Mouse (Mus musculus) ovary, postnatal 10 days (tissue): ENCODE data around the gene Sh3pxd2a.

Source experiments
- DNase-seq: peaks from one replicate; pipeline ENCODE4 v3.0.0; 2022; ENCODE audit warnings: low spot score

The Sh3pxd2a gene

GRCm38 (mm10) chr19:47437040-47437439 lies 27.2 kb downstream of the Sh3pxd2a start:
- no peak for DNase-seq

- DNase-seq: no peak
Observed at GRCm38 (mm10) chr19:47436236-47436635, 28.0 kb downstream of the Sh3pxd2a start.

DNA sequence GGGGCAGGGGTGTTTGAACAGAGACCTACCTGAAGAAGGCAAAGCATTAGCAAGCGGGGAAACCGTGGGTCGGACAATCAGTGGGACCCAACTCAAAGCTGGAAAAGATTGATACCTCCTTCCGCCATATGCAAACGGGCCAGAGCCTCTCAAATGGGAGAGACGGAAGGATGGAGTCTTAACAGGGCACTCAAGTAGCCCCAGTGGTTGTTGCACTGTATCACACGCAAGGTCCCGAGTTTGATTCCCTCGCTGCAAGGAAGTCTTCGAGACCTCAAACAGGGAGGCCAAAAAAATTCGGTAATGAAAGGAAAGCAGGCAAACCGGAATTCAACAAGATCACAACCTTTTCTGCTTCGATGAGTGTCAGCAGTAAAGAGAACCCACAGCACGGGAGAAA lies 29.5 kb downstream of the Sh3pxd2a start:
- DNase-seq: no peak

DNA sequence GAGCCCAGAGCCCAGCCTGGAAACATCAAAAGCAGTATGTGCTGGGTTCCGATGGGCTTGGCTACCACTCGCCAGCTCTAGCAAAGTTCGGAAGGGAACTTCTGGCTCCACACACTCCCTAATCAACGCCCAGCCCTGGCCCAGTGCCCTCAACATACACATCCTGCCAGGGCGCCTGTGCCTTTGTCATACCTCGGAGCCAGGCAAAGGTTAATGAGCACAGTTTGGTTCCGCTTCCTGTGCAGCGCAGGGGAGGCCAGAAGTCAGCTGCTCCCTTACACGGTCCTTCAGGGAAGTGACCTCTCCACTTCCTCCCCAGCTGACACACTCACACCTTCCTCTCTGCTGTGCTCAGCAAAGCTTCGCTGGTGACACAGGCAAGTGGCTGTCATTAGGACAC lies 31.9 kb downstream of the Sh3pxd2a start:
- no peak for DNase-seq

DNA sequence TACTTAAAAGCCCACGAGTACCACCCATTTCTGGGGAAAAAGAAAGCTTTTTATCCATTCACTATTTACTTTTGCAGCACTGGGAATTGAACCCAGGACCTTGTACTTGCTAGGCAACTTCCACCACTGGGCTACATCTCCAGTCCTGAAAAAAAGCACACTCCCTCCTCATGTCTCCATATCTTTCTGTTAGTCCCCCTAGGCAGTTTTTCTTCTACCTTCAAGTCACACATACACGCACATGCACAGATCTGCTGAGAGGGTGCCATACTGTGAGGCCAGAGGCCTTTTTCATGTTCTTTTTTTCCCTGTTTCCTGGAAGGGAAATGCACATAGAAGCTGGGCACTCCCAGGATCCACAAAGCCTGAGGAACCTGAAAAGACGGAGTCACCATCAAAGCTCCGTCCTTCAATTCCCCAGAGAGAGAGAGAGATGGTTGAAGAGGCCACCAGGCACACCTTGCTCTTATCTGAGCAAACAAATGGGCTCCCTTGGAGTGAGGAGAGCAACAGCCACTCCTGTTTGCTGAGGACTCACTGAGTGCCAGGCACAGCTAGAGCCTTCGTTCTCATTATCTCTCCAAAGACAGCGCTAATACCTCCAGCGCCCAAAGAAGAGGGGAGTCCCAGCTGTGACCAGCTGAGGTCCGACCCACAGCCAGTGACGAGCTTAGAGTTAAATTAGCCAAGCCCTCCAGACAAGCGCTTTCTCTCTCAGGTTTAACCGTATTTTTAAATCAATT lies 32.8 kb downstream of the Sh3pxd2a start:
- no peak for DNase-seq

- no peak for DNase-seq
Observed at GRCm38 (mm10) chr19:47430160-47430559, 34.0 kb downstream of the Sh3pxd2a start.

DNA sequence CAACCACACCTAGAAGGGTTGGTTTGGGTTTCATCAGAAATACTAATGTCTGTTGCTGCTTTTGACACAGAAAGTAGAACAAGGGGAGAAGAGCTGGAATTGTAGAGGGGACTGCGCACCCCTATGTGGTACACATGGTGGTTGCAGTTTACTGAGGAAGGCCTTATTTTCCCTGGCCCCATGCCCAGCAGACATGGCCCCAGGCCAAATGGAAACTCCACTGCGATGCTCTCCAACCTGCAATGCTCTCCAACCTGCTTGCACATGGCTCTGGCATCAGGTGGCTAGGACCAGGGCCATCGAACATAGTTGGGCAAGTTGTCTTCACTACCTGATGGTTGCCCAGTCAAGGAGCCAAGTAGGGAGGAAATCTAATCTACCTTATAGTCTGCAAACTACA lies 35.0 kb downstream of the Sh3pxd2a start:
- DNase-seq: no peak

GRCm38 (mm10) chr19:47428794-47429193 lies 35.4 kb downstream of the Sh3pxd2a start:
- no peak for DNase-seq

GRCm38 (mm10) chr19:47427841-47428789 lies 36.1 kb downstream of the Sh3pxd2a start:
- no peak for DNase-seq

- no peak for DNase-seq
Observed at GRCm38 (mm10) chr19:47423632-47424031, 40.6 kb downstream of the Sh3pxd2a start.

DNA sequence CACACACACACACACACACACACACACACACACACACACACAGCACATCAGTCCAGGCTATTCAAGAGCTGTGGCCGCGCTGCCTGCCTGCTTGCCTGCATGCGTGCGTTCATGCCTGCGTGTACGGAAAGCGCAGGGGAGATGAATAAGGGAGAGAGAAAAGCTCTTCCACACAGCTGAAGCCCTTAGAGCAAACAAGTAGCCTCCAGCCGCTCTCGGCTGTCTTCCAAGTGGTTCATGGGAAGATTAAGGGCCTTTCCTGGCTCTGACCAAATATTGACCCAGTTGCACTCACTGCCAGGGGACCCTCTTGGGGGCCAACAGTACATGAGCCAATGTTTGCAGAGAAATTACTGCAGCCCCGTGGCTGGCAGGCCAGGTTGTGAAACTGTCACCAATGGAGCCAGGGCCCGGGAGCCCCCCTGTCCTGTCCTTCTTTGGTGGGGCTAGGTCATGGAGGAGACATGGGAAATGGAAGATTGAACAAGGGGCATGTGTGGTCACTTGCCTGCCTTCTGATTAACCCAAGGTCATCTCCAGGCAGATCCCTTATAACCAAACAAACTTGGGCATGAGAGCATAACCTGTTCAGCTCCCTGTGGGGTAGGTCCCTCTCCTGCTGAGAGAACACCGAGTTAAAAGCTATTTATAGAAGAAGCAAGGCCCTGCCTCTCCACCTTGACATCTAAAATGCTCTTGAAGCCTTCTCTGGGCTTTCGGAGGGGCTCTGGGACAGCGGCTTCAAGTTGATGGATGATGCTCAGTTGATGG lies 42.9 kb downstream of the Sh3pxd2a start:
- no peak for DNase-seq

DNA sequence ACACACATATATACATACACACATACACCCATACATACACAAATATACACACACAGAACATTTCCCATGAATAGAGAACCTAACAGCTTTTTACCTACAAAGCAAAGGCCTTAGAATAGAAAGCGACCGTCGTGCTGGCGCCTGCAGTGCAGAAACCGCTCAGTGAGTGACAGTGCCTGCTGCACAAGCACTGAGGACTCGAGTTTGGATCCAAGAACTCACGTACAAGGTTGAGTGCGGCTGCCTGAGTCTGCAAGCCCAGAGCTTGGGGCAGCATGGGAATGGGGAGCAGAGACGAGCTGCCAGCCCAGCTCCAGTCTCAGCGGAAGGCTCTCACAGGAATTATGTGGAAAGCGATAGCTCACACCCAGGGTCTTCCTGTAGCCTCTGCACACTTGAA lies 43.7 kb downstream of the Sh3pxd2a start:
- DNase-seq: no peak

GRCm38 (mm10) chr19:47419208-47419607 lies 45.0 kb downstream of the Sh3pxd2a start:
- DNase-seq: no peak

- DNase-seq: no peak
Observed at GRCm38 (mm10) chr19:47416161-47416560, 48.0 kb downstream of the Sh3pxd2a start.

DNA sequence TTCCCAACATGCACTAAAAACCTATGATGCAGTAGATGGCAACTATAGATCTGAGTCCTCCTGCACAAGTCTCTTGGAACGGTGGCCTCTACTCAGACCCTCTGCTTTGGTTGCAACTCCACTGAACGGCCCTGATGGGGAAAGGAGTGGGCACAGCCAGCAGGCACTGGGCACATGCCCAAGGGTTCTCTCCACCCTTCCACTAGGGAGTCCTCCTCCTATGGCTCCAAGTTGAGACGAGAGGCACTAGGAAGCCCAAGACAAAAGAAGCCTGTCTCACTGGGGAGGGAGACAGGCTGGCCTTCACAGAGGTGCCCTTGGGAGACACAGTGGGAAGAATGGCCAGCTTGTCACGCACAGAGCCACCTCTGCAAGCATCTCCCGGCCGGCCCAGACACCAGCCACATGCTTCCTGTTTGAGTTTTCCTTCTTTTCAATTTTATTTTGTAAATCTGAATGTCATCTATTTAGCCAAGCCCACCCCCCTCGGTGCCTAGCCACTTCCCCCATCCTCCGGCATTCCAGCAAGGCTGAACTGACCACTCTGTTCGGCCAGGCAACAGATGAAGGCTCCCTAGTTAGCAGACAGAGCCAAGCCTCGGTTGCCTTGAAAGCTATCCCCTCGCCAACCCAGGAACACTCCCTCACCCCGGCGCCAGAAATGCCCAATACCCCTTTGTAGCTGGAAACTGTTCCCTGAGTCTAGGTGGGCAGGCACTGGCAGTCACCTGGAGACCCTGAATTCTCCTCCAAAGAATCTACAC lies 49.9 kb downstream of the Sh3pxd2a start:
- no peak for DNase-seq

DNA sequence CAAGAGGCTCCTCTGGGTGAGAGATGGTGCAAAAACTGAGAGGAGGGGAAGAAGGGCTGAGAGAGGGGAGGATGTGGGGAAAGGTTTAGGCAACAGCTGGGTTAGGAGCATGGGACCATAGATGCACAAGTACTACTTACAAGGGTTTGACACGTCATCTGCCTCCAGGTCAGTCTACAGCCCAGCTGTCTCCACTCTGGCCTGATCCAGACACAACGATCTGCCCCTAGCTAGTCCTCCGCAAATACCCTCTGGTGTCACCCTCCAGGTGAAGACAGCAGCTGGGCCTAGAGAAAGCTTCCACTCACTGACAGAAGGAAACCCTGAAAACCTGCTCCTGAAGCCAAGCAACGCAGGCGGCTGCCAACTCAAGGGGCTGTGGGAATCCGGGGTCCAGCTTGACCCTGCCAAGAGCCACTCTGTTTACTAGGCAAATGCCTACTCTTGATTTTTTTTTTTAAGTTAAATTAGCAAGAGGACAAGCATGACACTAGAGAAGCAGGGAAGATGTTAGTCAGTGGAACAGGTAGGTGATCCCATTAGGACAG lies 50.7 kb downstream of the Sh3pxd2a start:
- DNase-seq: no peak

DNA sequence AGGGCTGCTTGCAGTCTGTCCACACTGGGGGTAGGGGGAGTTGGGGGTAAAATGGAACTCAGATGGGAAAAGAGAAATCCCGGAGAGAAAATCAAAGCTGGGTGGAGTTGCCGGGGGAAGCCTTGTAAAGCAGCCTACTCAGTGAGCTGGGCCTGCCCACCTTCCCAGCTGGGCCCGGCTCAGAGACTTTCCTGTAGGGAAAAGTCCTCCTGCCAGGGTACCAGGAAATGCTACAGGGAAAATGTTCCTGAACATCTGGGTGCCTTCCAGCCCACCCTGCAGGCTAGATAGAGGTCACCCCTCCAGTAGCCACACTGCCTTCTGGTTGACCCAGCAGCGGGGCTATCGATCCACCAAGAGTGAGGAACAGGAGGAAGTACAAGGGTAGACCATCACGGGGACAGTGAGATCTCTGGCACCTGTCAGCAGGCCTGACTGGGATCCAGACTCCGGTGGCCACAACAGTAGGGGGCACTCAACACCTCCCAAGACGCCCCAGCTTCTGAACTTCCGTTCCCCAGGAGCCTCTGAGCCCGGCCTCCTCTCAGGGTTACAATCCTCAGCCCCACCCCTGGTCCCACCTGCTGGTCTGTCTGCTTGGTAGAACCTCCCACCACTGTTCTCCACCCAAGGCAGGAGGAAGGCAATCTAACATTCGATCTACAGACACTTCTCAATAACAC lies 51.5 kb downstream of the Sh3pxd2a start:
- DNase-seq: no peak

GRCm38 (mm10) chr19:47410301-47410700 lies 53.9 kb downstream of the Sh3pxd2a start:
- DNase-seq: no peak

- DNase-seq: no peak
Observed at GRCm38 (mm10) chr19:47409142-47409541, 55.1 kb downstream of the Sh3pxd2a start.

DNA sequence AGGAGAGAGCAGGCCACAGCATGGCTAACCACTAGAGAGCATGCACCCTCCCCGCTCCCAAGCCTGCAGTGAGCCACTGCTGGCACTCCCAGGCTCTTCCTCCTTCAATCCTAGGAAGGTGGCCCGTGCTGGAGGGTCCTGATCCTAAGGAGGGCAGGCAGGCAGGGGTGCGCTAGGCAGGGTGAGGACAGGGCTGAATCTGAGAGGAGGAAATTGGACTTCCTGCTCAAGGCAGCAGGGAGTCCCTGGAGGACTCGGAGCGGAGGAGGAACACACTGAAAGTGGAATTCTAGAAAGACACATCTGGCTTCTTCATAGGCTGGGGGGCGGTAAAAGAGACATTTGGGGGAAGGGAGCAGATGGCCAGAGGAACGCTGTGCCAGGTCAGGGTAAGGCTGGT lies 55.5 kb downstream of the Sh3pxd2a start:
- no peak for DNase-seq

DNA sequence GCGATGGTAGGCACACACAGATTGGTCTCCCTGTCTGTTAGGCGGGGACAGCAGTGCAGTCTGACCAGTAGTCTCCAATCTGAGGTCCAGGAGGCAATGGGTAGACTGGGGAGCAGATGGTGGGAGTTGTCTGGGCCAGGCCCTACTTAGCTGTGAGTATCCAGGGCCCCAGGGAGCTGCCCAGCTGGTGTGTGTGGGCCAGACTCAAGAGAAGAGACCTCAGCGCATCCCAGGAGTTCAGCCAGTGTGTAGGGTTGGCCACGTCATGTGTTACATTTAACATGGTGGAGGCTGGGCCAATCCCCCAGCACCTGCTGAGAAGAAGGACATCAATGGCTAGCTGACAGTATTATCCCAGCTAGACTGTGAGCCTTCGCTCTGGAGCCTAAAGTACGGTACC lies 56.9 kb downstream of the Sh3pxd2a start:
- DNase-seq: no peak
